Mouse (Mus musculus) hematopoietic stem cell, adult 5-6 weeks (primary cell): ENCODE measurements at regions not wholly inside any gene's neighbourhood (a gene's known extent, or its start where the extent isn't known, plus 50 kb on each side); places are given as distances from the start of the nearest gene placed in this dataset.
"Not testable (repeated sequence)": the region's sequence is repeated elsewhere in the genome, so short reads cannot be mapped to it uniquely, and the experiment has no call there.

Source experiments
- ATAC-seq, 2 experiments: fragments of 125-278 bp in 1 of 2; replicated peaks in 1 of 2; 2 replicates each; pipeline ENCODE4 v1.8.0; 2016 to 2017; ENCODE audit warnings: inconsistent platforms in 2 of 2, mild to moderate bottlenecking in 2 of 2, moderate number of reproducible peaks in 2 of 2, low read depth in 1 of 2, moderate TSS enrichment in 1 of 2; ENCODE audit not compliant: low FRiP score in 2 of 2, poor library complexity in 2 of 2, severe bottlenecking in 2 of 2, insufficient read depth in 1 of 2, low TSS enrichment in 1 of 2

DNA sequence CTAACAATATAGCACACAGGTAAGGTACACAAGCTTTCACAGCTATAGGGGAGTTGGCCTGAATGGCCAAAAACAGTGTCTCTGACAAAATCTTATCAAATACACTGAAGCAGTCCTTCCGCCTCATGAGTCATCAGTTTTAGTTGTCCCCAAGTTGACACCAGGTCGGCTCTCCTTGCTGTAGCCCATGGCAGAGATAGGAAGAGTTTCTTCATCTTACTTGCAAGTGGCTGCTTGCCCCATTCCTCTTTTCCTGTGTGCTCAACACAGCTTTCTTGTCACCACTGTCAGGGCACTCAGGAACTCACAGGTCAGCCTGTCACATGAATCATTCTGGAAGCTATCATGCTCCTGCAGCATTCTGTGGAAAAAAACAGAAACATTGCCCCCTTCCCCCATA lies 77.1 kb downstream of the Olfr721-ps1 start:
- peak in 1 of 2 experiments; percentile 56; a peak in 1 of 4 replicates for ATAC-seq

GRCm38 (mm10) chr14:14481840-14482239 lies 80.7 kb downstream of the Olfr721-ps1 start:
- ATAC-seq: peak; percentile 67 to 74

DNA sequence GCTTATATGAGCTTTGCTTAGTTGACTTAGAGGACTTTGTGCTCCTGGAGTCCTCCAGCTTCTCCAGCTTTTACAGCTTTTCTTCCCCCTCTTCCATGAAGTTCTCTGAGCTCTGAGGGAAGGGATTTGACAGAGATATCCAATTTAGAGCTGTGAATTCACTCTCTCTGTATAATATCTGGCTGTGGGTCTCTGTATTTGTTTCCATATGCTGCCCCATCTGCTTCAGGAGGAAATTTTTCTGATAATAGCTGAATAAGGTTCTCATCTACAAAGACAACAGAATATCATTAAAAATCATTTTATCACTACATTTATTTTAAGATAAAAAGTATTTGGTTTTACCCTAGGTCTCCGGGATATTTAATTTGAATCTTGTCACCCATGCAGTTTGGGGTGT lies 85.3 kb downstream of the Olfr721-ps1 start:
- no peak for ATAC-seq

DNA sequence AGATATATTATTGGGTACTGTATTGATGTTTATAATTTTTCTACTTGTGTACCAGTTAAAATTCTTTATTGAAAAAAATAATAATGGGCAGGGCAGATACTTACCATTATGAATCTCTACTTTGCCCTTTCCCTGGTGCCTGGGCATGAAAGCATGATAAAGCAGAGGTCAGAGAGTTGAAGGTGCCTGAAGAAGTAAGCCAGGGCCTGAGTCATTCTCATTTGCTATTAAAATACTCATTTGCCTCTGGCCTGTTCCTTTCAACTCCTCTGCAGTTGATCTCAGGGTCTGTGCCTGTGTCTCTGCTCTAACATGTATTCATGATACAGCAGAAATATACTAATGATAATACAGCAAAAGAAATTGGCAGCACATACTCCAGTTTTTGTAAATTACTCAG lies 89.4 kb downstream of the Olfr721-ps1 start:
- ATAC-seq: no peak

- no peak for ATAC-seq
Measured at GRCm38 (mm10) chr14:14492041-14492440, 90.9 kb downstream of the Olfr721-ps1 start.

DNA sequence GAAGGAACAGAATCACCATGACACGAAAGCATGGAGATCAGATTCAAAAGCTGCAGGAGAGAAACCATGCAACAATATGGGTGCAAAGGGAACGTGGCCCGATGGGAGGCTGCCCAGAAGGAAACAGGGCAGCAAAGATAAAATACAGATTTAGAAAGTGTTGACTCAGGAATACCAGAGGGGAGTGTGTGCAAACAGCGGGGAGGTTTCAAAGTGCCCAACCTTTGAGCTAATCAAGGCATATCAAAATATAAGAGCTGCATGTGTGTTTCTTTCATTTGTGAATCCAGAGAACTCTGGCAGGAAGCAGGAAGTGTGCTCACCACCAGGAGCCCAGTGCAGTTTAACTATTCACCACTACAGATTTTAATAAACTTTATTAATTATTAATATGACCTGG lies 110.8 kb downstream of the Olfr721-ps1 start:
- ATAC-seq: no peak

DNA sequence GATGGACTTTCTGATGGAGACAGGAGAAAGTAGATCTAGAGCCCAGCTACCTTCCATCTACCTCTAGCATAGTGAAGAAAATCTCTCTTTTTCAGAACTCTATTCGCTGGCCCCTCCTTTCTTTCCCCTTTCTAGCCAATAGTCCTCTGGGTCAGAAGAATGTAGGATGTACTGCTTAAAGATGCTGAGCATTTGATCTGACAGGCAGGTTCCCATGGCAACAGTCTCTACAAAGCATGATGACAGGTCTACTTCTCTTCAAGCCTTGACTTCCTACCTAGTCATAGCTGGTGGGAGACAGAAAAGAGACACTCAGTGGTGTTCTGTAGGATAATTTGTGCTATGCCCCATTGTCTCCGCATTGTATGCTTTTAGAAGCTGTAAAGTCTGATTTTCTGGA lies 112.0 kb downstream of the Olfr721-ps1 start:
- 0 out of 4 replicates have a peak, but pooled peaks of 1 of the 2 experiments have one; percentile 30 for ATAC-seq

- ATAC-seq: peak; percentile 62 to 72
Measured at GRCm38 (mm10) chr14:14513498-14513897, 112.4 kb downstream of the Olfr721-ps1 start.

GRCm38 (mm10) chr14:14514440-14515172 lies 113.5 kb downstream of the Olfr721-ps1 start:
- peak in 1 of 2 experiments; percentile 29; a peak in 1 of 4 replicates for ATAC-seq

GRCm38 (mm10) chr14:14515363-14515762 lies 114.3 kb downstream of the Olfr721-ps1 start:
- peak; percentile 43 to 44; a peak in 2 of 4 replicates for ATAC-seq

DNA sequence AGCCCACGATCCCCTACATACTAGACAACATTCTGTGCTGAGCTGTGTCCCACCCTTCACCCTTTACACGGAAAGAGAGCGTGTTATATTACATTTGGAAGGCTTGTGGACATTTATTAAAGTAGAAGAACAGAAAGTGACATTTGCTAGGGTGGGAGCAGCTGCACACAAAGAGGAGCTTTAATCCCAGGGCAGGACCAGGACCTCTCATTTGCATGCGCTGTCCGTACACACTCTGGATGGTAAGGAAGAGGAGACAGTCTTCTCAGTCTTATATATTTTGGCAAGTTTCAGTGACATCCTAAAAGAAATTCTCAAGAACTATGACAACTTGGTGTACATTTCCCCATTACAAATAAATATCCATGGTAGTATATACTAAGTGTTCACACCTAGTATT lies 114.8 kb downstream of the Olfr721-ps1 start:
- ATAC-seq: no peak

GRCm38 (mm10) chr14:14518027-14518426 lies 116.9 kb downstream of the Olfr721-ps1 start:
- no peak for ATAC-seq

DNA sequence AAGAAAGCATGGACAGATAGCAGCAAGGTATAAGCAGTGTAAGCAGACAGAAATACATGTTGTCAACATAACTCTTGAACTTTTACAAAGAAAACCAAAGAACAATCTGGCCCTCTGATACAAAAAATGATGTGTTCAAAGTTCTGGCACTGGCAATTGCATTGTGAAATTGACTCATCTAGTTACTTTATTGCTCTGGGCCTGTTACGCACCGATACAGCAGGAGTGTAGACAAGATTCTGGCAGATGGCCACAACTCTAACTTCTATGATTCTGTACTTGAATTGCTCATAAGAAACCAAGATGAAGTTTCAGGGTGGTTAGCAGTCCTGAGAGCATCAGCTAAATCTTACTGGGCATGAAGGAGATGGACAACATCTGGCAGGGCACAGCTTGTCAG lies 117.7 kb downstream of the Olfr721-ps1 start:
- ATAC-seq: no peak

- no peak for ATAC-seq
Measured at GRCm38 (mm10) chr14:14520195-14520594, 119.1 kb downstream of the Olfr721-ps1 start.

GRCm38 (mm10) chr14:14521331-14521730 lies 120.2 kb downstream of the Olfr721-ps1 start:
- ATAC-seq: not testable (repeated sequence)

- no peak for ATAC-seq
Measured at GRCm38 (mm10) chr14:14525225-14525624, 124.1 kb downstream of the Olfr721-ps1 start.

- no peak for ATAC-seq
Measured at GRCm38 (mm10) chr14:14528437-14528836, 127.3 kb downstream of the Olfr721-ps1 start.

GRCm38 (mm10) chr14:14541206-14541605 lies 140.1 kb downstream of the Olfr721-ps1 start:
- ATAC-seq: no peak

DNA sequence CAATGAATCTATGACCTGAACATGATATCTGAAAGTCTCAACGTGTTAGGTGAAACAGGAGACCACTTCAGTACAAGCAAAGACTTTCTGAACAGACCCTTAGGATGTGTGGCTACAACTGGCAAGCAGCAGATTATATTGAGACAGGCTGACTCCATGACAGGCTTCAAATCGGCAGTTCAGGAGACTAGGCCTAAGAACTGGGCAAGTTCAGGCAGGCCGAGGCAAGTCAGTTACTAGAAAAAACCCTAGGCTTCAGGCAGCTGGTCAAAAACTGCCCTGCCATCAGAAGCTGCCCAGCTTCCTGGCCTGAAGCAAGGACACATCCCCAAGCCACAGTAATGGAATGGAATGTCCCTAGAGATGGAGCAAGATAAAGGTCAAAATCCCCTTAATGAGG lies 140.6 kb downstream of the Olfr721-ps1 start:
- ATAC-seq: no peak
